Comparison of ENCODE assay signal across 27 mouse cellular contexts in genomic region chr4:126553685-126554084, GRCm38 (mm10). TPM values are rescaled to one million over a fixed set of nuclear protein-coding genes. Genes with fewer than 3 reads are reported as not detected.
DNase-seq lines count a peak whose midpoint lies in the region; ATAC-seq and TF ChIP-seq lines count a peak whose summit lies in the region.
"Had no signal": no experiment of that assay in that cellular context is flagged by ENCODE, and none has a peak within 500 bp of the region (broad histone marks: within the 10 kb centered on the region; RNA-seq: fewer than 3 reads in every experiment).

No protein-coding gene starts in this region.

- H3K36me3 ChIP-seq in heart, adult 2 months (ENCODE audit: control insufficient read depth, insufficient read depth, low read length): no peaks in the 10 kb centered on the region
- no peaks in the 10 kb centered on the region for H3K36me3 ChIP-seq in heart, embryonic 11.5 days (ENCODE audit: control insufficient read depth, insufficient read depth, low read length)
- H3K36me3 ChIP-seq in macrophage (ENCODE audit: inconsistent target): no peaks in the 10 kb centered on the region
- H3K36me3 ChIP-seq: heart, embryonic 13.5 days; hindbrain, embryonic 15.5 days; lung, embryonic 15.5 days; midbrain, embryonic 13.5 days had no signal

- no peak overlapping the region for H3K4me2 ChIP-seq in heart, embryonic 11.5 days
- H3K4me2 ChIP-seq: forebrain, embryonic 13.5 days; heart, embryonic 13.5 days; hindbrain, embryonic 15.5 days; liver, embryonic 15.5 days; lung, embryonic 15.5 days; midbrain, embryonic 13.5 days had no signal

- H3K9ac ChIP-seq in heart, adult 2 months (ENCODE audit: low read depth, low read length): no peak overlapping the region
- no peak overlapping the region for H3K9ac ChIP-seq in heart, embryonic 11.5 days (ENCODE audit: low read depth, low read length)
- H3K9ac ChIP-seq: forebrain, embryonic 13.5 days; heart, embryonic 13.5 days; hindbrain, embryonic 15.5 days; liver, embryonic 15.5 days; lung, embryonic 15.5 days; midbrain, embryonic 13.5 days had no signal

- no peaks in the 10 kb centered on the region for H3K4me1 ChIP-seq in heart, adult 2 months (ENCODE audit: control insufficient read depth, insufficient read depth, low read length)
- 0 out of 2 replicates have a peak, but pooled peaks cover 3% of the 10 kb centered on the region for H3K4me1 ChIP-seq in heart, embryonic 11.5 days (ENCODE audit: control insufficient read depth, insufficient read depth, low read length)

- 73% methylated on average over 1 of the region's 1 CpGs for WGBS in heart, adult 2 months
- WGBS in heart, embryonic 11.5 days (ENCODE audit: insufficient replicate concordance): 81% methylated on average over 1 of the region's 1 CpGs
- 63% methylated on average over 1 of the region's 1 CpGs for WGBS in macrophage (ENCODE audit: missing documents)

- no peaks in the 10 kb centered on the region for H3K79me2 ChIP-seq in heart, adult 2 months (replicated peaks; ENCODE audit: control insufficient read depth, insufficient read depth, low read length)
- H3K79me2 ChIP-seq in macrophage (ENCODE audit: inconsistent target): peaks cover 16% of the 10 kb centered on the region

- TF ChIP-seq EP300 in heart, adult 2 months (IDR thresholded peaks at IDR 0.05; ENCODE audit: insufficient read depth, low read depth, low read length): no peak

- H3K4me3 ChIP-seq in heart, adult 2 months: no peak overlapping the region
- H3K4me3 ChIP-seq in heart, embryonic 11.5 days (ENCODE audit: low read depth, low read length): no peak overlapping the region
- H3K4me3 ChIP-seq in left cerebral cortex, adult 2 months: no peak overlapping the region
- peak overlapping the region; percentile 4; the same call in 1 of the 2 replicates for H3K4me3 ChIP-seq in macrophage (ENCODE audit: inconsistent target)
- H3K4me3 ChIP-seq: forebrain, embryonic 13.5 days; heart, embryonic 13.5 days; hindbrain, embryonic 15.5 days; liver, embryonic 15.5 days; lung, embryonic 15.5 days; megakaryocyte, embryonic 14.5 days; midbrain, embryonic 13.5 days had no signal

- no peaks in the 10 kb centered on the region for H3K9me3 ChIP-seq in heart, embryonic 11.5 days (replicated peaks; ENCODE audit: control insufficient read depth, low read length)
- H3K9me3 ChIP-seq: forebrain, embryonic 13.5 days; heart, embryonic 13.5 days; hindbrain, embryonic 15.5 days; liver, embryonic 15.5 days; lung, embryonic 15.5 days; midbrain, embryonic 13.5 days had no signal

- ATAC-seq in heart, embryonic 11.5 days (replicated peaks; ENCODE audit: insufficient number of reproducible peaks, low FRiP score, low TSS enrichment): no peak
- ATAC-seq: CD4-positive, CD25-positive, alpha-beta regulatory T cell, adult 4 months; forebrain, embryonic 13.5 days; midbrain, embryonic 13.5 days had no signal

- H3K27ac ChIP-seq in heart, adult 2 months: no peak overlapping the region
- no peak overlapping the region for H3K27ac ChIP-seq in heart, embryonic 11.5 days (ENCODE audit: low read depth, low read length)
- no peak overlapping the region for H3K27ac ChIP-seq in left cerebral cortex, adult 2 months
- peak overlapping the region; percentile 72 for H3K27ac ChIP-seq in macrophage
- H3K27ac ChIP-seq: forebrain, embryonic 13.5 days; heart, embryonic 13.5 days; hindbrain, embryonic 15.5 days; liver, embryonic 15.5 days; lung, embryonic 15.5 days; midbrain, embryonic 13.5 days had no signal

- DNase-seq in heart, adult 2 months: no peak
- DNase-seq in left cerebral cortex, adult 2 months (ENCODE audit: extremely low spot score in 1 of 2, low spot score in 2 of 2): no peak
- no peak for DNase-seq in left cerebral cortex, postnatal 14 days (ENCODE audit: low spot score in 2 of 2)
- DNase-seq in 416B (ENCODE audit: low read depth): peak; percentile 43
- DNase-seq in frontal cortex, postnatal 14 days (ENCODE audit: low spot score in 2 of 2): no peak
- no peak for DNase-seq in right cerebral cortex, adult 2 months (ENCODE audit: low spot score in 2 of 2)
- DNase-seq: cerebellum, adult 11 months; cerebellum, adult 9-10 months; cerebellum, postnatal 36 days; gastrocnemius, postnatal 36 days; heart, postnatal 10 days; kidney, adult 8-10 months; kidney, postnatal 14 days; left cerebral cortex, postnatal 4 days; spleen, adult 18-20 months; thymus, adult 2 months; thymus, postnatal 36 days had no signal

- H3K27me3 ChIP-seq in heart, adult 2 months (ENCODE audit: control insufficient read depth, insufficient read depth, low read length): no peaks in the 10 kb centered on the region
- no peaks in the 10 kb centered on the region for H3K27me3 ChIP-seq in heart, embryonic 11.5 days (ENCODE audit: control insufficient read depth, insufficient read depth, low read length)
- H3K27me3 ChIP-seq: forebrain, embryonic 13.5 days; hindbrain, embryonic 15.5 days; liver, embryonic 15.5 days; lung, embryonic 15.5 days; midbrain, embryonic 13.5 days had no signal

- intact Hi-C loops in heart, adult 2 months (cut with DNase I): loop anchor here (1.0 to 10.0 kb wide), 4 partner anchors 49 to 691 kb away; partner anchors contain the start of gene Smim12
- intact Hi-C loops in left cerebral cortex, adult 2 months (cut with DNase I): loop anchor here (2.0 to 10.0 kb wide), 3 partner anchors 287 to 761 kb away; partner anchors contain the start of gene Gja4
- intact Hi-C loops in left cerebral cortex, postnatal 14 days (cut with DNase I): loop anchor here (10.0 kb wide), 1 partner anchor 761 kb away; the partner anchor contains the start of gene Gja4

- peak; percentile 27; the same call in 1 of the 2 replicates for TF ChIP-seq CTCF in heart, adult 2 months (IDR thresholded peaks at IDR 0.05)
- TF ChIP-seq CTCF in left cerebral cortex, adult 2 months (IDR thresholded peaks at IDR 0.05): peak; percentile 25

- no peak for TF ChIP-seq POLR2A in heart, adult 2 months (IDR thresholded peaks at IDR 0.05; ENCODE audit: insufficient read depth, low read depth, low read length)

RNA-seq across cellular contexts. Expression of gene Clspn, which starts 3.0 kb away (rescaled TPM):
- under 1 TPM in 1 of 2 experiments, not detected in 1; 0.37 TPM for total RNA-seq in heart, adult 2 months (2021)
- 0.14 and 0.32 TPM in 2 replicates for polyA plus RNA-seq in heart, adult 2 months (2012; rRNA removed)
- 23.1 and 36.3 TPM in 2 replicates for polyA plus RNA-seq in heart, embryonic 11.5 days (2014; fragmentation: Nextera tagmentation; extraction: Ambion mirVana)
- total RNA-seq in left cerebral cortex, adult 2 months (2021): under 1 TPM; 0.63 to 0.75 TPM
- total RNA-seq in left cerebral cortex, postnatal 14 days (2021): 1 to 10 TPM; 1.1 to 2.0 TPM
- total RNA-seq in macrophage (2018; cell fraction: chromatin; rRNA removed): 10 to 100 TPM in 7 of 26 experiments, 1 to 10 TPM in 19; 1.8 to 24.2 (median 7.5) TPM
- total RNA-seq in macrophage (2018; cell fraction: cytosol; rRNA removed): 1 to 10 TPM in 24 of 26 experiments, under 1 TPM in 2; 0.69 to 3.4 (median 2.2) TPM
- total RNA-seq in macrophage (2018; cell fraction: nucleus; rRNA removed): 10 to 100 TPM in 4 of 26 experiments, 1 to 10 TPM in 22; 1.5 to 37.2 (median 4.3) TPM
- polyA plus RNA-seq in macrophage (2018): 1.1 to 13.8 TPM (median 13.0 TPM) in 3 replicates

RNA-seq across cellular contexts. Expression of gene Ago4, which starts 20.4 kb away (rescaled TPM):
- total RNA-seq in heart, adult 2 months (2021): 10 to 100 TPM in 1 of 2 experiments, 1 to 10 TPM in 1; 9.6 to 11.7 TPM
- polyA plus RNA-seq in heart, adult 2 months (2012; rRNA removed): 2.2 and 4.2 TPM in 2 replicates
- polyA plus RNA-seq in heart, embryonic 11.5 days (2014; fragmentation: Nextera tagmentation; extraction: Ambion mirVana): 1.1 and 1.3 TPM in 2 replicates
- 1 to 10 TPM; 7.6 to 9.6 TPM for total RNA-seq in left cerebral cortex, adult 2 months (2021)
- total RNA-seq in left cerebral cortex, postnatal 14 days (2021): 1 to 10 TPM; 6.3 to 6.8 TPM
- total RNA-seq in macrophage (2018; cell fraction: chromatin; rRNA removed): 10 to 100 TPM in 21 of 26 experiments, 1 to 10 TPM in 5; 5.4 to 96.7 (median 40.8) TPM
- total RNA-seq in macrophage (2018; cell fraction: cytosol; rRNA removed): 10 to 100 TPM in 10 of 26 experiments, 1 to 10 TPM in 16; 2.7 to 16.8 (median 7.6) TPM
- total RNA-seq in macrophage (2018; cell fraction: nucleus; rRNA removed): 10 to 100 TPM in 20 of 26 experiments, 1 to 10 TPM in 6; 8.1 to 69.0 (median 22.2) TPM
- 5.6 to 10.3 TPM (median 6.6 TPM) in 3 replicates for polyA plus RNA-seq in macrophage (2018)

RNA-seq across cellular contexts. Expression of gene 5730409E04Rik, which starts 55.9 kb away (rescaled TPM):
- 10 to 100 TPM; 11.9 to 12.6 TPM for total RNA-seq in heart, adult 2 months (2021)
- polyA plus RNA-seq in heart, adult 2 months (2012; rRNA removed): 10.6 and 16.8 TPM in 2 replicates
- polyA plus RNA-seq in heart, embryonic 11.5 days (2014; fragmentation: Nextera tagmentation; extraction: Ambion mirVana): 1.6 and 1.9 TPM in 2 replicates
- total RNA-seq in left cerebral cortex, adult 2 months (2021): 10 to 100 TPM; 70.6 to 72.1 TPM
- 10 to 100 TPM; 86.1 to 89.8 TPM for total RNA-seq in left cerebral cortex, postnatal 14 days (2021)
- 1 to 10 TPM in 19 of 26 experiments, under 1 TPM in 6, not detected in 1; 0.29 to 9.4 (median 1.9) TPM for total RNA-seq in macrophage (2018; cell fraction: chromatin; rRNA removed)
- total RNA-seq in macrophage (2018; cell fraction: cytosol; rRNA removed): 10 to 100 TPM in 14 of 26 experiments, 1 to 10 TPM in 12; 3.5 to 13.2 (median 10.1) TPM
- total RNA-seq in macrophage (2018; cell fraction: nucleus; rRNA removed): 10 to 100 TPM in 8 of 26 experiments, 1 to 10 TPM in 18; 2.4 to 14.4 (median 4.4) TPM
- 9.7 to 13.2 TPM (median 11.6 TPM) in 3 replicates for polyA plus RNA-seq in macrophage (2018)

Comparison
In these comparisons a context has a peak if more than half of its experiments do, and no peak if none do; other contexts are left out.
1. RNA of gene 5730409E04Rik, which starts 55.9 kb away (total RNA-seq): 86.1 to 89.8 TPM in left cerebral cortex, postnatal 14 days and 70.6 to 72.1 TPM in left cerebral cortex, adult 2 months; 11.9 to 12.6 TPM in heart, adult 2 months; every median in the first group is over 4 times any median in the second.